Comparison of ENCODE assay signal across 23 mouse cellular contexts in genomic region chr8:84716790-84717189, GRCm38 (mm10). TPM values are rescaled to one million over a fixed set of nuclear protein-coding genes. Genes with fewer than 3 reads are reported as not detected.
DNase-seq lines count a peak whose midpoint lies in the region; ATAC-seq lines count a peak whose summit lies in the region.
"Had no signal": no experiment of that assay in that cellular context is flagged by ENCODE, and none has a peak within 500 bp of the region (broad histone marks: within the 10 kb centered on the region; RNA-seq: fewer than 3 reads in every experiment).

No protein-coding gene starts in this region.

- no peaks in the 10 kb centered on the region for H3K9me3 ChIP-seq in hindbrain, embryonic 13.5 days
- no peaks in the 10 kb centered on the region for H3K9me3 ChIP-seq in hindbrain, embryonic 16.5 days (ENCODE audit: control insufficient read depth, low read length)
- H3K9me3 ChIP-seq in embryonic facial prominence, embryonic 14.5 days (ENCODE audit: control insufficient read depth, low read length) = no peaks in the 10 kb centered on the region
- H3K9me3 ChIP-seq in limb, embryonic 10.5 days (replicated peaks) = no peaks in the 10 kb centered on the region
- H3K9me3 ChIP-seq: G1E; heart, embryonic 12.5 days; neural tube, embryonic 12.5 days had no signal

- H3K36me3 ChIP-seq in hindbrain, embryonic 13.5 days = peaks cover 20% of the 10 kb centered on the region; the same call in 1 of the 2 replicates
- no peaks in the 10 kb centered on the region for H3K36me3 ChIP-seq in hindbrain, embryonic 16.5 days (ENCODE audit: control insufficient read depth, insufficient read depth, low read length)
- peaks cover 72% of the 10 kb centered on the region for H3K36me3 ChIP-seq in embryonic facial prominence, embryonic 14.5 days (ENCODE audit: control insufficient read depth, insufficient read depth, low read length)
- no peaks in the 10 kb centered on the region for H3K36me3 ChIP-seq in limb, embryonic 10.5 days

- peaks cover 42% of the 10 kb centered on the region for H3K4me1 ChIP-seq in hindbrain, embryonic 13.5 days (replicated peaks)
- peaks cover 29% of the 10 kb centered on the region for H3K4me1 ChIP-seq in hindbrain, embryonic 16.5 days (ENCODE audit: control insufficient read depth, insufficient read depth, low read depth, low read length)
- peaks cover 38% of the 10 kb centered on the region for H3K4me1 ChIP-seq in embryonic facial prominence, embryonic 14.5 days (ENCODE audit: control insufficient read depth, insufficient read depth, low read length)
- peaks cover 87% of the 10 kb centered on the region for H3K4me1 ChIP-seq in limb, embryonic 10.5 days

- 87% methylated on average over 11 of the region's 11 CpGs for WGBS in hindbrain, embryonic 13.5 days
- WGBS in hindbrain, embryonic 16.5 days = 80% methylated on average over 11 of the region's 11 CpGs
- 71% methylated on average over 11 of the region's 11 CpGs for WGBS in embryonic facial prominence, embryonic 14.5 days
- 79% methylated on average over 11 of the region's 11 CpGs for WGBS in limb, embryonic 10.5 days

- no peak overlapping the region for H3K9ac ChIP-seq in hindbrain, embryonic 13.5 days
- no peak overlapping the region for H3K9ac ChIP-seq in hindbrain, embryonic 16.5 days (ENCODE audit: low read depth, low read length)
- H3K9ac ChIP-seq in embryonic facial prominence, embryonic 14.5 days (ENCODE audit: low read depth, low read length) = no peak overlapping the region
- H3K9ac ChIP-seq: heart, embryonic 12.5 days had no signal

- DNase-seq in cerebellum, postnatal 10 days = peak; percentile 55 to 59
- no peak for DNase-seq in embryonic facial prominence, embryonic 14.5 days (ENCODE audit: low spot score)
- peak; percentile 49 for DNase-seq in limb, embryonic 10.5 days (ENCODE audit: low spot score)
- DNase-seq in thymus, postnatal 0 days (ENCODE audit: low spot score) = no peak
- DNase-seq in heart, postnatal 36 days = no peak
- DNase-seq: adrenal gland, postnatal 36 days; cerebellum, adult 8-10 months; heart, postnatal 4 days; kidney, adult 11 months; lung, adult 18-20 months; right cerebral cortex, postnatal 14 days; thymus, postnatal 36 days had no signal

- intact Hi-C loops in heart, postnatal 36 days (cut with DNase I) = no loop called here

- ATAC-seq in cerebellum, adult (ENCODE audit: insufficient number of reproducible peaks, low FRiP score, low TSS enrichment) = no peak
- no peak for ATAC-seq in hindbrain, embryonic 13.5 days (ENCODE audit: low FRiP score)
- ATAC-seq in hindbrain, embryonic 16.5 days = no peak
- ATAC-seq in embryonic facial prominence, embryonic 14.5 days (ENCODE audit: low read depth) = no peak
- ATAC-seq: CD4-positive, CD25-positive, alpha-beta regulatory T cell, adult 4 months had no signal

- no peak overlapping the region for H3K4me3 ChIP-seq in hindbrain, embryonic 13.5 days
- H3K4me3 ChIP-seq in hindbrain, embryonic 16.5 days (ENCODE audit: low read length) = no peak overlapping the region
- no peak overlapping the region for H3K4me3 ChIP-seq in embryonic facial prominence, embryonic 14.5 days (ENCODE audit: low read depth, low read length)
- no peak overlapping the region for H3K4me3 ChIP-seq in limb, embryonic 10.5 days
- H3K4me3 ChIP-seq: erythroblast, embryonic 14.5 days; neural tube, embryonic 12.5 days had no signal

- H3K27ac ChIP-seq in hindbrain, embryonic 13.5 days = 0 out of 2 replicates have a peak overlapping the region, but pooled peaks have one; percentile 35
- no peak overlapping the region for H3K27ac ChIP-seq in hindbrain, embryonic 16.5 days (ENCODE audit: low read depth, low read length)
- H3K27ac ChIP-seq in embryonic facial prominence, embryonic 14.5 days (replicated peaks; ENCODE audit: low read depth, low read length) = peak overlapping the region; percentile 45
- H3K27ac ChIP-seq in limb, embryonic 10.5 days = peak overlapping the region; percentile 83
- H3K27ac ChIP-seq: kidney, postnatal 0 days; neural tube, embryonic 12.5 days had no signal

- H3K4me2 ChIP-seq in hindbrain, embryonic 13.5 days = no peak overlapping the region
- H3K4me2 ChIP-seq in hindbrain, embryonic 16.5 days (ENCODE audit: low read length) = no peak overlapping the region
- H3K4me2 ChIP-seq in embryonic facial prominence, embryonic 14.5 days (ENCODE audit: low read depth, low read length) = no peak overlapping the region

- H3K27me3 ChIP-seq in hindbrain, embryonic 13.5 days = peaks cover 76% of the 10 kb centered on the region
- peaks cover 3% of the 10 kb centered on the region for H3K27me3 ChIP-seq in hindbrain, embryonic 16.5 days (replicated peaks; ENCODE audit: control insufficient read depth, insufficient read depth, low read length)
- H3K27me3 ChIP-seq in embryonic facial prominence, embryonic 14.5 days (replicated peaks; ENCODE audit: control insufficient read depth, insufficient read depth, low read length) = no peaks in the 10 kb centered on the region
- H3K27me3 ChIP-seq in limb, embryonic 10.5 days (ENCODE audit: low read depth, poor library complexity, severe bottlenecking) = peaks cover 100% of the 10 kb centered on the region

RNA-seq across cellular contexts. Expression of gene G430095P16Rik, which starts 6.0 kb away (rescaled TPM):
- polyA plus RNA-seq in hindbrain, embryonic 13.5 days (2015; fragmentation: Nextera tagmentation; extraction: Ambion mirVana) = 1.0 and 2.3 TPM in 2 replicates
- polyA plus RNA-seq in hindbrain, embryonic 16.5 days (2015; fragmentation: Nextera tagmentation; extraction: Ambion mirVana) = 0.82 and 0.89 TPM in 2 replicates
- polyA plus RNA-seq in embryonic facial prominence, embryonic 14.5 days (2014; fragmentation: Nextera tagmentation; extraction: Ambion mirVana) = 2.0 and 2.7 TPM in 2 replicates
- 3.7 and 8.1 TPM in 2 replicates for polyA plus RNA-seq in limb, embryonic 10.5 days (2016; fragmentation: Nextera tagmentation; extraction: Ambion mirVana)
- polyA plus RNA-seq in thymus, postnatal 0 days (2015; fragmentation: Nextera tagmentation; extraction: Ambion mirVana) = 2.4 and 3.6 TPM in 2 replicates
- total RNA-seq in heart, postnatal 36 days (2021) = under 1 TPM in 1 of 2 experiments, not detected in 1; 0.44 TPM
- total RNA-seq: layer of hippocampus, adult 8-10 months; left cerebral cortex, postnatal 14 days had no signal

RNA-seq across cellular contexts. Expression of gene Lyl1, which starts 15.5 kb away (rescaled TPM):
- 3.9 and 4.2 TPM in 2 replicates for polyA plus RNA-seq in hindbrain, embryonic 13.5 days (2015; fragmentation: Nextera tagmentation; extraction: Ambion mirVana)
- polyA plus RNA-seq in hindbrain, embryonic 16.5 days (2015; fragmentation: Nextera tagmentation; extraction: Ambion mirVana) = 2.6 and 3.2 TPM in 2 replicates
- 5.8 and 6.8 TPM in 2 replicates for polyA plus RNA-seq in embryonic facial prominence, embryonic 14.5 days (2014; fragmentation: Nextera tagmentation; extraction: Ambion mirVana)
- polyA plus RNA-seq in limb, embryonic 10.5 days (2016; fragmentation: Nextera tagmentation; extraction: Ambion mirVana) = 4.6 and 4.7 TPM in 2 replicates
- 8.1 and 8.8 TPM in 2 replicates for polyA plus RNA-seq in thymus, postnatal 0 days (2015; fragmentation: Nextera tagmentation; extraction: Ambion mirVana)
- total RNA-seq in heart, postnatal 36 days (2021) = 1 to 10 TPM; 5.4 to 5.7 TPM

RNA-seq across cellular contexts. Expression of gene Nacc1, which starts 29.1 kb away (rescaled TPM):
- polyA plus RNA-seq in hindbrain, embryonic 13.5 days (2015; fragmentation: Nextera tagmentation; extraction: Ambion mirVana) = 13.7 and 14.4 TPM in 2 replicates
- polyA plus RNA-seq in hindbrain, embryonic 16.5 days (2015; fragmentation: Nextera tagmentation; extraction: Ambion mirVana) = 12.4 and 15.5 TPM in 2 replicates
- 19.7 and 20.1 TPM in 2 replicates for polyA plus RNA-seq in embryonic facial prominence, embryonic 14.5 days (2014; fragmentation: Nextera tagmentation; extraction: Ambion mirVana)
- polyA plus RNA-seq in limb, embryonic 10.5 days (2016; fragmentation: Nextera tagmentation; extraction: Ambion mirVana) = 31.7 and 32.0 TPM in 2 replicates
- 12.1 TPM in 2 replicates for polyA plus RNA-seq in thymus, postnatal 0 days (2015; fragmentation: Nextera tagmentation; extraction: Ambion mirVana)
- 10 to 100 TPM; 27.3 to 30.1 TPM for total RNA-seq in heart, postnatal 36 days (2021)

RNA-seq across cellular contexts. Expression of gene Trmt1, which starts 30.7 kb away (rescaled TPM):
- polyA plus RNA-seq in hindbrain, embryonic 13.5 days (2015; fragmentation: Nextera tagmentation; extraction: Ambion mirVana) = 51.9 and 60.3 TPM in 2 replicates
- polyA plus RNA-seq in hindbrain, embryonic 16.5 days (2015; fragmentation: Nextera tagmentation; extraction: Ambion mirVana) = 66.8 and 71.2 TPM in 2 replicates
- polyA plus RNA-seq in embryonic facial prominence, embryonic 14.5 days (2014; fragmentation: Nextera tagmentation; extraction: Ambion mirVana) = 55.8 and 73.2 TPM in 2 replicates
- polyA plus RNA-seq in limb, embryonic 10.5 days (2016; fragmentation: Nextera tagmentation; extraction: Ambion mirVana) = 71.7 and 79.3 TPM in 2 replicates
- 50.0 and 51.5 TPM in 2 replicates for polyA plus RNA-seq in thymus, postnatal 0 days (2015; fragmentation: Nextera tagmentation; extraction: Ambion mirVana)
- 10 to 100 TPM; 36.1 to 39.2 TPM for total RNA-seq in heart, postnatal 36 days (2021)

RNA-seq across cellular contexts. Expression of gene Ier2, which starts 54.1 kb away (rescaled TPM):
- 26.1 and 32.2 TPM in 2 replicates for polyA plus RNA-seq in hindbrain, embryonic 13.5 days (2015; fragmentation: Nextera tagmentation; extraction: Ambion mirVana)
- 18.2 and 19.6 TPM in 2 replicates for polyA plus RNA-seq in hindbrain, embryonic 16.5 days (2015; fragmentation: Nextera tagmentation; extraction: Ambion mirVana)
- 45.9 and 50.3 TPM in 2 replicates for polyA plus RNA-seq in embryonic facial prominence, embryonic 14.5 days (2014; fragmentation: Nextera tagmentation; extraction: Ambion mirVana)
- polyA plus RNA-seq in limb, embryonic 10.5 days (2016; fragmentation: Nextera tagmentation; extraction: Ambion mirVana) = 199 and 229 TPM in 2 replicates
- 76.9 and 86.0 TPM in 2 replicates for polyA plus RNA-seq in thymus, postnatal 0 days (2015; fragmentation: Nextera tagmentation; extraction: Ambion mirVana)
- total RNA-seq in heart, postnatal 36 days (2021) = 10 to 100 TPM; 12.6 to 16.5 TPM

Comparison
In these comparisons a context has a peak if more than half of its experiments do, and no peak if none do; other contexts are left out.
1. DNase-seq: peak in cerebellum, postnatal 10 days (2 of 2) and limb, embryonic 10.5 days (single experiment); none in embryonic facial prominence, embryonic 14.5 days (single experiment), thymus, postnatal 0 days (single experiment) and heart, postnatal 36 days (0 of 2).